Mouse (Mus musculus) hindbrain, embryonic 13.5 days (tissue): ENCODE measurements around the gene Agtr2. TPM values are rescaled to one million over a fixed set of nuclear protein-coding genes. Genes with fewer than 3 reads are reported as not detected.
"Not testable (repeated sequence)": the region's sequence is repeated elsewhere in the genome, so short reads cannot be mapped to it uniquely, and the experiment has no call there.

Experiments
- ATAC-seq: fragments of 200-750 bp; cut with Nextera tagmentation; 2 replicates; pipeline ENCODE4 v1.8.0; 2017; ENCODE audit warnings: moderate TSS enrichment; ENCODE audit not compliant: low FRiP score
- H3K27ac ChIP-seq: fragments of 300-500 bp; sonication (generic); 2 replicates; pipeline ENCODE4 v1.5.1; 2015; ENCODE audit warnings: inconsistent platforms, mild to moderate bottlenecking, moderate library complexity
- H3K27me3 ChIP-seq: fragments of 300-500 bp; sonication (generic); 2 replicates; pipeline ENCODE4 v1.6.1; 2015; ENCODE audit warnings: mild to moderate bottlenecking, inconsistent platforms
- H3K36me3 ChIP-seq: fragments of 300-500 bp; sonication (generic); 2 replicates; pipeline ENCODE4 v1.6.1; 2015; ENCODE audit warnings: mild to moderate bottlenecking, inconsistent platforms
- H3K4me1 ChIP-seq: fragments of 300-500 bp; sonication (generic); replicated peaks from 2 replicates; pipeline ENCODE4 v1.6.1; 2015; ENCODE audit warnings: inconsistent platforms
- H3K4me2 ChIP-seq: fragments of 300-500 bp; sonication (generic); 2 replicates; pipeline ENCODE4 v1.6.1; 2015; ENCODE audit warnings: inconsistent platforms, mild to moderate bottlenecking, moderate library complexity
- H3K4me3 ChIP-seq: fragments of 300-500 bp; sonication (generic); 2 replicates; pipeline ENCODE4 v1.5.1; 2015; ENCODE audit warnings: mild to moderate bottlenecking, inconsistent platforms
- H3K9ac ChIP-seq: fragments of 300-500 bp; sonication (generic); 2 replicates; pipeline ENCODE4 v1.6.1; 2015; ENCODE audit warnings: mild to moderate bottlenecking, inconsistent platforms
- H3K9me3 ChIP-seq: fragments of 300-500 bp; sonication (generic); 2 replicates; pipeline ENCODE4 v1.6.1; 2016; ENCODE audit warnings: inconsistent platforms
- WGBS: fragments of 180-500 bp; shearing (Covaris S2); methylation state at CpG from one replicate; pipeline ENCODE4 v1.1.7; 2015; 5-methylcytosine and 5-hydroxymethylcytosine counted together
- polyA plus RNA-seq: library from polyadenylated mRNA; unstranded; fragments of >200 nt; fragmentation: Nextera tagmentation; extraction: Ambion mirVana; gene quantifications from 2 replicates; pipeline ENCODE4 v1.2.1, GENCODE M21; 2015

The Agtr2 gene
- polyA plus RNA-seq: 3.5 and 5.2 TPM in 2 replicates

GRCm38 (mm10) chrX:21484414-21484813 is at the start of gene Agtr2:
Gene Agtr2, plus strand, starts transcription at chrX:21484544.
- Histone ChIP-seq H3K4me3 (no peak within 1 kb of the TSS), H3K9ac (no peak within 1 kb of the TSS), H3K27me3 (no peaks in the 10 kb centered on the region), H3K4me1 (no peaks in the 10 kb centered on the region), H3K4me2 (no peak within 1 kb of the TSS), H3K27ac (no peak within 1 kb of the TSS), H3K36me3 (no peaks in the 10 kb centered on the region), H3K9me3 (no peaks in the 10 kb centered on the region)
- WGBS: 73% methylated on average over 5 of the region's 5 CpGs
- no peak for ATAC-seq

GRCm38 (mm10) chrX:21452519-21452918 is 31.8 kb upstream of the Agtr2 start:
- Histone ChIP-seq H3K27me3 (no peaks in the 10 kb centered on the region), H3K4me2 (no peak overlapping the region), H3K4me3 (no peak overlapping the region), H3K36me3 (no peaks in the 10 kb centered on the region), H3K4me1 (no peaks in the 10 kb centered on the region), H3K9me3 (no peaks in the 10 kb centered on the region), H3K9ac (no peak overlapping the region), H3K27ac (no peak overlapping the region)
- no peak for ATAC-seq
- 58% methylated on average over 3 of the region's 3 CpGs for WGBS

- 50% methylated on average over 2 of the region's 2 CpGs for WGBS
- Histone ChIP-seq H3K4me3 (no peak overlapping the region), H3K27me3 (no peaks in the 10 kb centered on the region), H3K9ac (no peak overlapping the region), H3K9me3 (no peaks in the 10 kb centered on the region), H3K4me2 (no peak overlapping the region), H3K4me1 (no peaks in the 10 kb centered on the region), H3K36me3 (no peaks in the 10 kb centered on the region), H3K27ac (no peak overlapping the region)
- no peak for ATAC-seq
These were observed 3.8 kb downstream of the Agtr2 start for GRCm38 (mm10) chrX:21488111-21488510.

- Histone ChIP-seq H3K9me3 (no peaks in the 10 kb centered on the region), H3K27me3 (no peaks in the 10 kb centered on the region), H3K9ac (no peak overlapping the region), H3K4me1 (no peaks in the 10 kb centered on the region), H3K36me3 (no peaks in the 10 kb centered on the region), H3K4me2 (no peak overlapping the region), H3K27ac (no peak overlapping the region), H3K4me3 (no peak overlapping the region)
- no peak for ATAC-seq
- WGBS: 38% methylated on average over 2 of the region's 2 CpGs
These were observed 15.9 kb downstream of the Agtr2 start for GRCm38 (mm10) chrX:21500242-21500641.

GRCm38 (mm10) chrX:21507333-21507732 is 23.0 kb downstream of the Agtr2 start:
- not testable (repeated sequence) for H3K27ac ChIP-seq, H3K9ac ChIP-seq, ATAC-seq, H3K9me3 ChIP-seq, H3K27me3 ChIP-seq, H3K4me2 ChIP-seq, H3K4me1 ChIP-seq, H3K4me3 ChIP-seq, H3K36me3 ChIP-seq
- 78% methylated on average over 2 of the region's 2 CpGs for WGBS

GRCm38 (mm10) chrX:21522590-21522989 is 38.2 kb downstream of the Agtr2 start:
- H3K4me1 ChIP-seq: no peaks in the 10 kb centered on the region
- H3K9me3 ChIP-seq: no peaks in the 10 kb centered on the region
- H3K4me3 ChIP-seq: no peak overlapping the region
- no peak for ATAC-seq
- WGBS: 80% methylated on average over 4 of the region's 4 CpGs
- H3K9ac ChIP-seq: no peak overlapping the region
- H3K36me3 ChIP-seq: no peaks in the 10 kb centered on the region
- no peak overlapping the region for H3K27ac ChIP-seq
- H3K4me2 ChIP-seq: no peak overlapping the region
- no peaks in the 10 kb centered on the region for H3K27me3 ChIP-seq

Other genes with a start within 250 kb of the Agtr2 start
- 0.04 TPM in 1 of 2 replicates, not detected in the other for gene Slc6a14, start 230.4 kb downstream of the Agtr2 start, polyA plus RNA-seq